Mouse (Mus musculus) embryonic facial prominence, embryonic 15.5 days (tissue): ENCODE data around the gene Tubb2a. TPM values are rescaled to one million over a fixed set of nuclear protein-coding genes. Genes with fewer than 3 reads are reported as not detected.

Experiments
- ATAC-seq: fragments of 200-750 bp; cut with Nextera tagmentation; 2 replicates; pipeline ENCODE4 v1.8.0; 2017; ENCODE audit warnings: low read depth, moderate TSS enrichment; ENCODE audit not compliant: insufficient number of reproducible peaks, low FRiP score, low TSS enrichment
- H3K27ac ChIP-seq: fragments of 300-500 bp; sonication (generic); replicated peaks from 2 replicates; pipeline ENCODE4 v1.5.1; 2015; ENCODE audit warnings: mild to moderate bottlenecking, inconsistent platforms
- H3K27me3 ChIP-seq: fragments of 300-500 bp; sonication (generic); 2 replicates; pipeline ENCODE4 v1.6.1; 2015; ENCODE audit warnings: inconsistent platforms
- H3K36me3 ChIP-seq: fragments of 300-500 bp; sonication (generic); 2 replicates; pipeline ENCODE4 v1.6.1; 2015; ENCODE audit warnings: mild to moderate bottlenecking, inconsistent platforms
- H3K4me1 ChIP-seq: fragments of 300-500 bp; sonication (generic); 2 replicates; pipeline ENCODE4 v1.6.1; 2015; ENCODE audit warnings: inconsistent platforms
- H3K4me2 ChIP-seq: fragments of 300-500 bp; sonication (generic); replicated peaks from 2 replicates; pipeline ENCODE4 v1.6.1; 2015; ENCODE audit warnings: mild to moderate bottlenecking, inconsistent platforms
- H3K4me3 ChIP-seq: fragments of 300-500 bp; sonication (generic); replicated peaks from 2 replicates; pipeline ENCODE4 v1.5.1; 2015; ENCODE audit warnings: mild to moderate bottlenecking, inconsistent platforms
- H3K9ac ChIP-seq: fragments of 300-500 bp; sonication (generic); 2 replicates; pipeline ENCODE4 v1.6.1; 2015; ENCODE audit warnings: inconsistent platforms
- H3K9me3 ChIP-seq: fragments of 300-500 bp; sonication (generic); replicated peaks from 2 replicates; pipeline ENCODE4 v1.6.1; 2016; ENCODE audit warnings: inconsistent platforms
- whole genome bisulfite sequencing: fragments of 180-500 bp; shearing (Covaris S2); methylation state at CpG from one replicate; pipeline ENCODE4 v1.1.7; 2015; 5-methylcytosine and 5-hydroxymethylcytosine counted together
- polyA plus RNA-seq: library from polyadenylated mRNA; unstranded; fragments of >200 nt; fragmentation: Nextera tagmentation; extraction: Ambion mirVana; gene quantifications from 2 replicates; pipeline ENCODE4 v1.2.1, GENCODE M21; 2015

Tubb2a gene
- polyA plus RNA-seq, 1 experiment from 2014 or later: 208 TPM

- WGBS: 85% methylated on average over 3 of the region's 3 CpGs
- H3K27me3 ChIP-seq: no peaks in the 10 kb centered on the region
- no peak overlapping the region for H3K4me3 ChIP-seq
- no peak overlapping the region for H3K4me2 ChIP-seq
- no peak overlapping the region for H3K27ac ChIP-seq
- no peaks in the 10 kb centered on the region for H3K9me3 ChIP-seq
- no peak overlapping the region for H3K9ac ChIP-seq
- ATAC-seq: no peak
- H3K36me3 ChIP-seq: peaks cover 29% of the 10 kb centered on the region
- peaks cover 12% of the 10 kb centered on the region for H3K4me1 ChIP-seq
These were observed 42.4 kb downstream of the Tubb2a start for GRCm38 (mm10) chr13:34035424-34035823.

DNA sequence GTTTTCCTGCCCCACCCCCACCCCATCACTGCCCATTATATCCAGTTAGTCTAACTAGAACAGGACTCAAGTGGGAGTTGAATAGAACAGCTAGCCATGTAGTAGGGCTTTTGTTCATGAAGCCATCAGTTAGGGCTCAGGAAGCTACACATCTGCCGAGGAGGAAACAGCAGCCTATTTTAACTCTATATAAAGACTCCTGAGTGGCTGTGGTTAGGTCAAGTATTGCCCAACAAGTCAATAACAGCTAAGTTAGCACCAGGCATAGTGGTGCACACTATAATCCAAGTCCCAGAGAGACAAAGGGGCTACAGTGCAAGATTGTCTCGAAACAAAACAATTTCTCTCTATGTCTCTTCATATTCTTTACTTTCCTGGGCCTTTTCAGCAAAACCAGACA, 45.8 kb downstream of the Tubb2a start:
- Histone ChIP-seq H3K4me1 (peaks cover under 1% of the 10 kb centered on the region), H3K4me3 (no peak overlapping the region), H3K9me3 (no peaks in the 10 kb centered on the region), H3K36me3 (peaks cover 43% of the 10 kb centered on the region), H3K4me2 (no peak overlapping the region), H3K27me3 (no peaks in the 10 kb centered on the region), H3K9ac (no peak overlapping the region), H3K27ac (no peak overlapping the region)
- 81% methylated on average over 2 of the region's 2 CpGs for WGBS
- no peak for ATAC-seq

Other genes with a start within 250 kb of the Tubb2a start
- not detected in 2 replicates for gene Serpinb6e, start 234.6 kb downstream of the Tubb2a start, polyA plus RNA-seq
- 0.92 and 1.4 TPM in 2 replicates for gene Serpinb6c, start 172.3 kb downstream of the Tubb2a start, polyA plus RNA-seq
- 15.8 and 19.1 TPM in 2 replicates for gene Nqo2, start 113.3 kb downstream of the Tubb2a start, polyA plus RNA-seq
- gene Ripk1, start 75.6 kb downstream of the Tubb2a start, polyA plus RNA-seq: 19.3 and 19.7 TPM in 2 replicates
- gene Serpinb6a, start 75.2 kb downstream of the Tubb2a start, polyA plus RNA-seq: 69.0 and 74.4 TPM in 2 replicates
- gene Bphl, start 40.4 kb downstream of the Tubb2a start, polyA plus RNA-seq: 51.2 and 72.1 TPM in 2 replicates
- 55.4 and 56.9 TPM in 2 replicates for gene Tubb2b, start 52.5 kb upstream of the Tubb2a start, polyA plus RNA-seq
- gene Psmg4, start 85.0 kb upstream of the Tubb2a start, polyA plus RNA-seq: 72.6 and 76.4 TPM in 2 replicates